Mouse (Mus musculus) cerebellum, adult 9-11 months (tissue): ENCODE measurements at regions not wholly inside any gene's neighbourhood (a gene's known extent, or its start where the extent isn't known, plus 50 kb on each side); places are given as distances from the start of the nearest gene placed in this dataset.

Source experiments
- DNase-seq: peaks from one replicate; pipeline ENCODE4 v3.0.0; 2022

- DNase-seq, result no peak
These were observed 158.1 kb upstream of the Bmper start for GRCm38 (mm10) chr9:23064811-23065210.

GRCm38 (mm10) chr9:23068101-23068791 lies 154.6 kb upstream of the Bmper start:
- no peak for DNase-seq

- DNase-seq, result no peak
These were observed 153.7 kb upstream of the Bmper start for GRCm38 (mm10) chr9:23069161-23069560.

DNA sequence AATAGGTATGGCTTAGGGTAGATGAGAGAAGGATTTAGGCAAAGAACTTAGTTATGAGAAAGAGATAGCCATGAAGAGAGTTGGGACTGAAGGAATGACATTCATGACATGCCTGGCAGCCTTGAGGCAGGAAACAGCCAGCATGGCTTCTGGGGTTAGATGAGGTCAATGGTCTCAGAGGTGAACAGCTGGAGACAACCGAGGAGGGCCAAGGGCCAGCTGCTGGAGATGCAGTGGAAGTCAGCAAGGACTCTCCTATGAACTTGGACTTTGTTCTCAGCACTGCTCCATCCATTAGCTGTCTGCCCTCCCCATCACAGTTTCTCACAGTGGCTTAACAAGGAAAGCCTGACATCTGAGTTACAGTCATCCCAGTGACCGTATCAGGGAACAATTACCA lies 151.9 kb upstream of the Bmper start:
- DNase-seq, result no peak

GRCm38 (mm10) chr9:23072741-23073140 lies 150.1 kb upstream of the Bmper start:
- no peak for DNase-seq

GRCm38 (mm10) chr9:23083562-23083961 lies 139.3 kb upstream of the Bmper start:
- DNase-seq, result peak; percentile 11

DNA sequence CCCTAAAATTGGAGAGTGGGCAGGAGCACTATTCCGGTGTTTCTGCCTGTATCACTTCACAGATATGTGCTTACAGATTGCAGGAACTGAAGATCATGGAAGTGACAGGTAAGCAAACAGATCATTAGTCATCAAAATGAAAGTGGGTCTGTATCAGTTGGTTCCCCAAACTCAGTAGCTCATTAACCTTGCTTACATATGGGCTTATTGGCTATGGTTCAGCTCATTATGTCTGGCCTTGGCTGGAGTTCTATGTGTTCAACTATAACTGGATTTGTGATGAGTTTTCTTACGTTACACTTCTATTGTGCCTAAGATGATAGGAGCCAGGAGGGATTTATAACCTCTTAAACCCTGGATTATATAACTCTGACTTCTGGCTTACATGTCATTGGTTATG lies 133.5 kb upstream of the Bmper start:
- no peak for DNase-seq

DNA sequence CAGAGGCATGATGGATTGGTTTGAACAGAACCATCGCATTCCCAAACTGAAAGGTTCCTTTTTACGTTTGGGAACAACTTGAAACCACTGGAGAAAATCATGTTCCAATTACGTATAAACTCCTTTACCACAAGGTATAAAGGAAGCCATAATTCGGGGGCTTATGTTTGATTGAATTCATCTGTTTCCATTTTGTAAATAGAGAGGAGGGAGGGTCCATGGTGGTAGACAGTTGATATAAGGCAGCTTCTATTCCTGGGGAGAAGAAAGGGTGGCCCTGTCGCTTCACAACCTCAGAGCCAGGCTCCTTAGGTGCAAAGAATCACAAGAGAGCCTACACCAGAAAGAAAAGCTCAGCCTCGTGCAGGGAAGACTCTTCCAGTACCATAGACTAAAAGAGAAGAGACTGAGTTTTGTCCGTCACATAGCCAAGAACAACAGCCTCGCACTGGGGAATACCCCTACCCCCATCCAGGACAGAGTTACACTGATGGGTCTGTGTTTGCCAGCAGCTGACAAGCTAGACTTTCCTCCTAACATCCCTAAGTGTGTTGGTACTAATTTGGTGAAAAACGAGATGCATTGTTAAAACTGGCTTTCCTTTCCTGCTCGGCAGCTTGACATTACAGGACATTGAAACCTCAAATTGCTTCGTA lies 125.6 kb upstream of the Bmper start:
- DNase-seq, result no peak

DNA sequence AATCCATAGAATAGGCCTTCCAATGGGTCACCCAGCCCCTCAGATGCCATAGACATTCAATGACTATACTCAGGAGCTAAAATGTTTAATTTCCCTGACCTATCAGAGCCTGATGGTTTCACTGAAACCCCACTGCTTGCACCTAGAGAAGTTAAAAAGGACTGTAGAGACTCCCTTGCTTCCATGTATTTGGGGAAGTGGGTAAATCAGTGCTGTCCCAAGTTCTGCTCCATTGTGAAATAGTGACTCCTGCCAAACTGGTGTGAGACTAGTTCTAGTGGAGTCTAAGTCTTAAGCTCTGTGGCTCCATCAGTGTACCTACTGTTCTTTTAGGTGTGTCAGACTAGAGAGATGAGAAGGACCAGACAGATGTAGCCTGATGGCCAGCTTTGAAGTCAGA lies 121.3 kb upstream of the Bmper start:
- no peak for DNase-seq

- no peak for DNase-seq
These were observed 120.7 kb upstream of the Bmper start for GRCm38 (mm10) chr9:23101990-23102796.

DNA sequence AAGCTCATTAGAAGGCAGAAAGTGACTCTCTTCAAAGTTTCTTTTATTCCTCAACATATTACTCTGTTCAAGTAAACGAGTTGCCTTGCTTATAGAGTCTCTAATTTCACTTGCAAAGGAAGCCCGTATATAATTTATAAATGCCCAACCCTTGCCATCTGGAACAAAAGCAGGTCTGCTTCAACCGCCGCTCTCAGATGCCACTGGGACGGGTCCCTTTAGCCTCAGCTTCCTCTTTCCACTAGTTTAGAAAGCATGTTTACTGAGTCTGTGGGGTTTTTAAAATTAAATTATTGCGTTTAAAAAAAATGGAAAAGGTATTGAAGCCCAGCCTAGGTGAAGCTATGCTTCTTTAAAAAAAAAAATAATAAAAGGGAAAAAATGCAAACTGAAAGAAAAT lies 111.4 kb upstream of the Bmper start:
- no peak for DNase-seq

DNA sequence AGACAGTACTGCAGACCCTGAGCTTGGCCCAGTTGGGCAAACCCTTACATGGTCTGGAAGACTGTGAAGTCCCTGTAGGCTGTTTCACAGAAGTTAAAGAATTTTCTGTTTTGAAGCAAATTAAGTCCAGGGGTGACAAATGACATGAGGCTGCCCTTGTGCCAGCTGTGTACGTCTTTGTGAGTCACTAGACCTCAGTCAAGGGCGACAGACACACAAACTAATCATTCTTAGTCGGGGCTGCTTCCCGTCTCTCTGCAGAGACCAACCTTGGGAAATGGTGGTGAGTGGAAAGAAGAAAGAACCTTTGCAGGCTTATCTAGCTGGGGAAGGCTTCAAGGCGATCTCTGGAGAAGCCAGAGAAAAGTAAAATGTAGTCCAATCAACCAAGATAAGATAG lies 107.8 kb upstream of the Bmper start:
- DNase-seq, result no peak

GRCm38 (mm10) chr9:23115540-23115939 lies 107.3 kb upstream of the Bmper start:
- no peak for DNase-seq

GRCm38 (mm10) chr9:23116311-23116710 lies 106.6 kb upstream of the Bmper start:
- no peak for DNase-seq

DNA sequence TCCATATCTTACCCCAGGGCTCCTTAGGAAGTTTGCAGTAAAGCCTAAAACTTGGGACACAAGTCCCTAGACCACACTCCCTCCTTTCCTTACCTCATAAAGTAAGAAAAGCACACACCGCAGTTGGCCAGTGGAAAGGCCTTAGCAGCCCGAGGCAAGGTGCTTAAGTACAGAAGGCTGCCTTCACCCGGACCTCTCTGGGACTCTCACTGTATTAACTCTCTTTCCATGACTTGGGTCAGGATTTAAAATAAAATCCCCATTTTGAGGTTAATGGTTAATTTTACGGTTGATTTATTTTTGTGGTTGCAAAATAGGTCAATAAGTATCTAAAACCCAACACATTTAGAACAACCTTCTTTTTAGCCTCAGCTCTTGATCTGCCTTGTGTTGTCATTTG lies 103.1 kb upstream of the Bmper start:
- DNase-seq, result no peak

GRCm38 (mm10) chr9:23120814-23121213 lies 102.1 kb upstream of the Bmper start:
- no peak for DNase-seq

DNA sequence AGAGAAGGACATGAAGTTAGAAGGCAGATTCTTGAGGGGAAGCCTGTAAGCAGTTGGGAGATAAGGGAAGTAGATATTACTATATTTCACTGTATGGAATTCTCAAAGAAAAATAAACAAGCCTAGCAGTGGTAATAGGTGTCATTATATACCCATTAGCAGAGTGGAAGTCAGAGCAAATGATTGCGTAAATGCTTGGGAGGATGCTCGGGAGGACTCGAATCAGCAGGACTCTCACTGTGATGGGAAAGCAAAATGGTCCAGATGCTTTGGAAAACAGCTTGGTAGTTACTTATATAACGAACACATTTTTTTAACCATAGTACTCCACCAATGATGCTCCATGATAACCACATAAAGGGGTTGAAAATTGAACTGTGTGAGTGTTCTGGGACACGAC lies 100.4 kb upstream of the Bmper start:
- DNase-seq, result no peak

DNA sequence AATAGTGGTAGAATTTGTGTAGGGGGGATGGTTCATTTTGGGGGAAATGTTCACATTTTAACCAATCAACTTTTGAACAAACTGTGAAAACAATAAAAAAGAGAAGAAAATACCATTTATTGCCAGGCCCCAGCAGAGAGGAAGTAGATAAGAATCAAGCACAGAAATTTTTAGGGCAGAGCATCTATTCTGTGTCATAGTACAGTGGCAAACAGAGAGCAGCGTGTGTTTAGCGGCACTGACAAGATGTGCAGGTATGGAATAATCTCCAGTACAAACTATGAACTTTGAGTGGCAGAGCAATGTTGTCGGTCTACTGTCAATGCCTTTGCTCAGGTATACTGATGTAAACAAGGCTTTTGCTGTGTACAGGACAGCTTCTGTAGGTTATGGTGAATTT lies 99.4 kb upstream of the Bmper start:
- DNase-seq, result no peak

- no peak for DNase-seq
These were observed 96.8 kb upstream of the Bmper start for GRCm38 (mm10) chr9:23125761-23126704.

GRCm38 (mm10) chr9:23127338-23128017 lies 95.4 kb upstream of the Bmper start:
- peak; percentile 3 for DNase-seq

- no peak for DNase-seq
These were observed 94.9 kb upstream of the Bmper start for GRCm38 (mm10) chr9:23128018-23128369.

DNA sequence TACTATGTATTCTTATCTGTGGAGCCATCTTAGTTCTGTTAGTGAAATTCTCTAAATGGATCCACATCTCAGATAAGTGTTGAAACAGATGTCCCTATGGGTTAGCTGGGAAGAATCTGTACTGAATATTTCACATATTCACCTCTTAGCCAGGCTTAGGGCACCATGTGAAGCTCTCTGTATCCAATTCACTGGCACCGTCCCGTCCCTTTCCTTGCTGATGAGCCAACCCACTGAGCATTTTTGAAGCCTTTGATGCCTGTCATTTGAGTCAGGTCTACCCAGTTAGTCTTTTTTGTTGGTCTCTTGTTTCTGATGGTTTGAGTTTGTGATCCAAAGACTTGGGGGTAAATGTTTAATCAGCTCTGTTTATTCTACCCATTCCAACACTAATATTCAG lies 88.9 kb upstream of the Bmper start:
- DNase-seq, result no peak
